Mouse (Mus musculus): ENCODE results near the gene Dtnbp1.
A peak's percentile ranks its signal among the peaks of the same experiment; 100 is the strongest.

Gene Dtnbp1

DNA sequence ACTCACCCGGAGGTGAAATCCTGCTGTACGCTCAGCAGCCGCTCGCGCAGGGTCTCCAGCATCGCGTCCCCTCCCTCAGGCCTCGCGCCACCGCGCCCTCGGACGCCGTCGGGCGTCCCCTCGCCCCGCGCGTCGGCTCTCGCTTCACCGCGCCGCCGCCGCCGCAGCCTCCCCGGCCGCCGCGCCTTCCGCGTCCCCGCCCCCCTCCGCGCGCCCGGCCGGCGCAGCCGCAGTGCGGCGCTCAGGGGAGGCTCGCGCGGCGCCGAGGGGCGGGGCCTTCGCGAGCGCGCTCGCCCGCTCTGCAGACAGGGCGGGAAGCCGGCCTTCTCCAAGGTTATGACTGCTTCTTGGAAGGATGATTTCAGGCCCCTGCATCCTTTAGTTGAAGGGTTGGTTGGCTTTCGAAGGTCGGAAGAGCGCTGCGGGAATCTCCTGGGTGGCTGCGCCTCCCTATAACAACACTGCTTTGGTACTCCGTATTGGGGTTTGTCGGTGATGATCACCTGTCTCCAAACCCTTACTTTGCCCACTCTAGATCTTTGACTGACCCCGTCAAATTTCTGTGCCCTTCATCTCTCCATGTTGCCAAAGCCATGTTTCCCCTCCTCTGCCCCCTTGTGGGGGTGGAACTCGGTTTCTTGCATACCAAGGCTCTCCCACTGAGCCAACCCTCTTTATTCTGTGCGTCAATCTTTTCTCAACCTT lies at the start of gene Dtnbp1:
TSS of gene Dtnbp1 (minus strand) at position 237 of the 705 bp plus-strand sequence.
- DNase-seq (ENCODE audit: low spot score): peak; percentile 81

DNA sequence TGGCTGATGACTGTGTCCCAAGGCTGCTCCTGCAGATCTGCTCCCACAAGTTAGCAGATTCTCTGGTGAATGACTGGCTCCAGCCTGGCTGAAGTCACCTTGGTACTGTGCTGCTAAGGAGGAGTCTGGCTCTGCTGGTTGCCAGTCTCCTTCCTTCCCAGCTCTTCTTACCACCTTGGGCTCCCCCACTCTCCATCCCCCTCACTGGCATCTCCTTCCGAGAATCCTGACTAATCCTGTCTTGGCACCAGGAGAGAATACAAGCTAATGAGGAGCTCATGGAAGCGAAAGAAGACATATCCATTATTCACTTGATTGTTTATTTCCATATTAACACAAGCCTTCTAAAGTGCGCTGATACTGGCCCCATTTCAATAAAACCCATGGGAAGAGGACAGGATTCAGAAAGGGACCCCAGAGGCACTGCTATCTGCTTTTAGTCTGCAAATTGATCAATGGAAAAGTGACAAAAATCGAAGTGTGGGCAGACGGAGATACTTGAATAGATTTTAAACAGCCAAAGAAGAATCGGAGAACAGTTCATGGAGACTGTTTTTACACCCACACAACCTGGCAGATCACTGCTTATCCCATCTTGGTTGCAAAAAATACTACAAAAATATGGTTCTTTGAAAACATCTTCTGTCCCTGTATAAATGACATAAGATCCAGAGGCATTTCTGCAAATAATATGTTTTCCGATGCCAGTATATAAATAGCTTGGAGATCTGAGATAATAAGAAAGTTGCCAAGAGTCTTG lies 47.5 kb upstream of the Dtnbp1 start:
- DNase-seq (ENCODE audit: low spot score): no peak

DNA sequence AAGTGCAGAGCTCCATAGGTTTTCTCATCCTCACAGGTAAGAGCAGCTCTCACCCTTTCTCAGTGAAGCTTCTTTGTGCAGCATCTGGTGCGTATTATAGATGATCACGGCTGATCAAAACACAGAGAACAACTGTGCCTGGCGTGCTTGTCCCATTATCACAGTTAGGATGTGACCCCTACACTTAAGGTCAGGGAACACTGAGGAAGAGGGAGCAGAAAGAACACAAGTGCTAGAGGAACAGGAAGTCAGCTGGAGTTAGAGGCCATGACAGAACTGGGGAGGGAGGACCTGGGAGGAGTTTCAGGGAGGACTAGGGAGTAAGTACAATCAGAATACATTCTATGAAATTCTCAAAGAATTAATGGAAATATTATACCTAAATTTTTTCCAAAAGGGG lies 41.5 kb upstream of the Dtnbp1 start:
- no peak for DNase-seq (ENCODE audit: low spot score)

DNA sequence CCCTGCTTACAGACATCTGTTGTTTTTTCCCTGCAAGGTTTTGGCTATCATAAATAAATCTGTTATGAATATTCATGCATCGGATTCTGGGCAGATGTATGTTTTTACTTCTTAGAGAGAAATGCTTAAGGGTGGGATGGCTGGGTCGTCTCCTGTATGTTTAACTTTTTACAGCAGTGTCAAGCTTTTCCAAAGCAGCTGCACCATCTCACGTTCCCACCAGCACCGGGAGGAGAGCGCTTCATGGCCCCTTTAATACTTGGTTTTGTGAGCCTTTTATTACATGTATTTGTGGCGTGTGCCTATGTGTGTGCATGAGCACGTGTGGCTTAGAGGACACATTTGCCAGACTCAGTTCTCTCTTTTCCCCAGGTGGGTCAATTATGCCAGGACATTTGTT lies 38.8 kb upstream of the Dtnbp1 start:
- no peak for DNase-seq (ENCODE audit: low spot score)

DNA sequence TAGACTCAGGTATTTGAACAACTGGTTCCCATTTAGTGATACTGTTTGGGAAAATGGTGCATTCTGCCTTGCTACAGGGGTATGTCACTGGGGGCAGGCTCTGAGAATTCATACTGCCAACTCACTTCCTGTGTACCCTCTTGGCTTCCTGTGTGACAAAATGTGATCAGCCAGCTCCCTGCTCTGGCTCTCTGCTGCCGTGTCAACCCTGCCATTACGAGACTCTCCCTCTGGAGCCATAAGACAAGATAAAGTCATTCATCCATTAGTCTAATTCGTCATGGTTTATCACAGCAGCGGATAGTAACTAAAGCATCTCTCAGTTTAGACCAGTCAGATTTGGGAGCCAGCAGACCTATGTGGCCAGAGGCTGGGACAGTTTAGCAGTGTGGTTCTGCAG lies 38.2 kb upstream of the Dtnbp1 start:
- DNase-seq (ENCODE audit: low spot score): no peak

DNA sequence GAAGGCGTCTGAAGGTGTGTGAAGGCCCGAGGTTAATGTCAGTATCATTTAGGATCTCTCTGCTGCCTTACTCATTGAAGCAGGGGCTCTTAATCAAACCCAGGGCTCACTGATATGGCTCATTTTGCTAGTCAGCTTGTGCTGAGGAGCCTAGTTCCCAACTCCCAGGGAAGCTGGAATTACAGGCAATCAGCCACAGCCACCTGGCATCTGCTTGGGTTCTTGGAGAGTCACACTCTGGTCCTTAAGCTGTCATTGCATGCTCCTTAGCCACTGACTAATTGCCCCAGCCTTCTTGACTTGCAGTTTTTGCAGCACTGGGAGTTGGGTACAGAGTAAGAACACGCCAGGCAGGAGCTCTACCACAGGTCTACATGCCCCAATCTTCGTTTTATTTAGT lies 34.5 kb upstream of the Dtnbp1 start:
- DNase-seq (ENCODE audit: low spot score): no peak

DNA sequence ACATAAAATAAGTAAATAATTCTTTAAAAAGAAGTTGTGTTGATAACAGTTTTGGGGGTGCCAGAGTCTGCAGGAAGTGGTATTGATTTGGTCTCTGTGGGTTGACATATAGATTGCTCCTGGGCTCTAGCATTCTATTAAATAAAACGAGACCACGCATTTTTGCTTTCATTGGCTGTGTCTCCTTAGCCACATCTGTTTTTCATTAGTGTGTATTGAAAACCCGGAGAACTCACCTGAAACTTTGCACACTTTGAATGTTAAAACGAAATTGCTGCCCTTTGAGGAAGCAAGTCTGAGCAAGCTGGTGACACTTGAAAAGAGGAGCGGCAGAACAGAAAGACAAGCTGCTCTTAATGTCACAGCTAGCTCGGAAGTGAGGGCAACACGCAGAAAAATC lies 32.8 kb upstream of the Dtnbp1 start:
- no peak for DNase-seq (ENCODE audit: low spot score)

DNA sequence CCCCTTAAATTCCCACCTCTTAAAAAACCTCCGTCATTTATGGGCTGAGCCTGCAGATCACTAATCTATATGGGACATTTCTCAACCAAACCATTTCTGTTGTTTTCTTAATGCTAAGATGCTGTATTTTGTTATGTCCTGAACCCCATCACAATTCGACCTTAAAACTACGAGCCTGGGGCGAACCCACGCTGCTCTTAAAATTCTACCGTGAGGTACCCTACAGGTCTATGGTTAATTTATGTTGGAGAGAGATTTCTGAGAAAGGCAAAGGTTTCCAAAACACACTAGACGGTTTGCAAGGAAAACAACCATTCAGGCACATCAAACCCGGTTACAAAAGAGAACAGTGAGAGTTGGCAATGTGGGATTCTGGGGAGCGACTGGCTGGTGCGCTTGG lies 31.4 kb upstream of the Dtnbp1 start:
- DNase-seq (ENCODE audit: low spot score): no peak

DNA sequence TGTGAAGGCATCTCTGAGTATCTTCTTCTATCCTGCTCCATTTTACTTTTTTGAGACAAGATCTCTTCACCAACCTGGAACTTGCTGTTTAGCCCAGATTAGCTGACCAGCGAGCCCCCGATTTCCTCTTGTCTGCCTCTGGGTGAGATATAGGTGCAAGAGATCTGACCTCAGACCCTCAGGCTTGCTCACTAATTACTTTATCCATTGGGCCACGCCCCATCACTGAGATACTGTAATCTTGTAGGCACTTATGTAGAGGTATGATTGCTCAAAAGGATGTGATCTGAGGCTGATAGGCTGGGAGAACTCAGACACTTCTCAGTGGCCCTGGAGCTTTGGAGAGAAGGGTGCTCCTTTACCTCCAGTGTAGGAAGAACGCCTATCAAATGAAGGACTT lies 30.5 kb upstream of the Dtnbp1 start:
- DNase-seq (ENCODE audit: low spot score): no peak

DNA sequence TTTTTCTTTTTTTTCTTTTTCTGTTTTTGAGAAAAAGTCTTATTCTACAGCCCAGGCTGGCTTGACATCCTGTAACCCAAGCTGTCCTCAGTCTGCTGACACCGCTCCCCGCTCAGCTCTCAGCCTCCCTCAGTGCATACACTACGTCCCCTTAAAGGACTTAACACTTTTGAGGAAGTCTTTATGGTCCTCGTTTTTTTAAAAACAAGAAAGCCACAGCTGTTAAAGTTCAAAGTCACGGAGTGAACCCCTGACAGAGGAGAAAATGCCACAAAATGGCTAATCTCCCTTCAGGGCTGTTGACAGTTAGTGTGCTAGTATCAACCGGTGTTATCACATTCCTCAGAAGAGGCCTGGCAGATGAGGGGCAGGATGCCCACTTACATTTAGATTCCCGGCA lies 29.8 kb upstream of the Dtnbp1 start:
- no peak for DNase-seq (ENCODE audit: low spot score)

DNA sequence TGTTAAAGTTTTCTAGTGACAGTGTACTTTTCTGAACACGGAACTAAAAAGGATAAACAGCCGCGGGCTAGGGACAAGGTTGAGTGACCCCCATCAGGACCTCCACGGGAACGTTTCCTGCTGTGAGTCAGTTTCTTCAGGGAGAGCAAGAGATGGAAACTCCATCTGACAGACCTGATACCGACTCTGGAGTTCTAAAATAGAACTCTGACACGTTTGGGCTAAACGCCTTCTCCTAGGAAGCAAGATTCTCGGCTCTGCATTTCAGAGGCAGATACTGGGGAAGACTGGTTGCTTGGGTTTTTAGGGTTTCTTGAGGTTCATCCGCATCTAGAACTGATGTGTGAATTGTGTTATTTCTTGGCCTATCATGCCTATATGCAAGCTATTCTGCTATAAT lies 29.4 kb upstream of the Dtnbp1 start:
- no peak for DNase-seq (ENCODE audit: low spot score)

DNA sequence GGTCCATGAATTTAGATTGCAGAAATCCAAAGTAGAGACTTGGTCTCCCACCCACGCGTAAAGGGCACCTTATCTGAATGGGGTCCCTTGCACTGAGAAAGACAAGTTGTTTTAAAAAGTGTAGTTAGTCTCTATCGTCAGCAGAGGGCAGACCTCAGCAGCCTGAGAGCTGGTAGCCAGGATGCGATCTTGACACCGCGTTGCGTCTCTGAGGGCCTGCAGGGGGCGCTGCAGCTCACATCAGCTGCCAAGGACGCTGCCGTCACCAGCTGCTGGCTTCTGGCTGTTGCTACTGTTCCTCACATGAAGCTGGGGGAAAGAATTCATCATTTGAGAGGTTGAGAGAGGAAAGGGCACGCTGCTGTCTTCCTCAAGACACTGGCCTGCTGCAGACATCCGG lies 28.9 kb upstream of the Dtnbp1 start:
- DNase-seq (ENCODE audit: low spot score): peak; percentile 89

DNA sequence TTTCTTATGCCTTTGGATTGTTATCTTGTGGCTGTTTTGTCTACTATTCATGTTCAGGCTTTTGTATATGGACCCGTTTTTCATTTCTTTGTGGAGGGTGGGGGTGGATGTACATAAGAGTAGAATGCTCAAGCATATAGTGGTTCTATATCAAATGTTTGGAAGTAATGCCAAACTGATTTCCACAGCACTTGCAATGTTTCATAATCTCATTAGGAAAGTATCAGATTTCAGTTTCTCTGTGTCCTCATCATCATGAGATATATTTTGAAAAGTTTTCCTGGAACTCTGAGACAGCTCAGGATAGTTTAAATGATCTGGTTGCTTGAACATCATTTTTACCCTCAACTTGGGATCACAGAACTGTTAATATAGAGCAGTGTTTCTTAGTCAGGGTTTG lies 27.8 kb upstream of the Dtnbp1 start:
- no peak for DNase-seq (ENCODE audit: low spot score)

DNA sequence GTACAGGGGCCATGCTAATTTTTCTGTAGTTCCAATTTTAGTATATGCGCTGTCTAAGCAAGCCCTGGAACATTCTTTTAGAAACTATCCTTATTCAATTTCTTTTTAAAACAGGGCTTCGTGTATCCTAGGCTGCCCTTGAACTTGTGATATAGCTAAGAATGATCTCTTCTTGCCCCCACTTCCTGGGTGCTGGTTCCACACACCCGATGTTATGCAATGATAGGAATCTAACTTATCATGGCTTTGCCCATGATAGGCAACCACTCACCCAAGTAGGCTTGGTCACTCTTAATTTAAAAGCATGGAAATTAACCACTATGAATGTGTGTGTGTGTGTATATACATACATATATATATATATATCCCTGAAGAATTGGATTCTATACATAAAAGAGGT lies 24.3 kb upstream of the Dtnbp1 start:
- DNase-seq (ENCODE audit: low spot score): no peak

DNA sequence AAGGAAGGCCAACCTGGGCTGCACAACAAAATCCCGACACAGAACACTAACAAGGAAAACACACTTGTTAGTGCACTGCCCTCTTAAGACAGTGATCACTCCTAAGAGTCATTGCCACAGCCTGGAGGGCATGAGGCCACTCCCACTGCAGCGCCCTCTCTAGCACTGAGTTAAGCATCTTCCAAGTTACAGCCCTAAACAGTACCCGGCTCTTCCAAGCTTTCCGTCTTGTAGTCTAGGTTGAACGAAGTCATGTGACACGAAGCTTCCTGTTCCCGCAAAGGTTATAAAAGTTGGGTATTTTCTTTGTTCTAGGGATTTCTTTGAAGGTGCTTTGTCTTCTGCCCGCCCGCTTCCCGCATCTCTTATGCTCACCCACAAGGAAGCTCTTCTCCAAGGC lies 22.9 kb upstream of the Dtnbp1 start:
- no peak for DNase-seq (ENCODE audit: low spot score)

DNA sequence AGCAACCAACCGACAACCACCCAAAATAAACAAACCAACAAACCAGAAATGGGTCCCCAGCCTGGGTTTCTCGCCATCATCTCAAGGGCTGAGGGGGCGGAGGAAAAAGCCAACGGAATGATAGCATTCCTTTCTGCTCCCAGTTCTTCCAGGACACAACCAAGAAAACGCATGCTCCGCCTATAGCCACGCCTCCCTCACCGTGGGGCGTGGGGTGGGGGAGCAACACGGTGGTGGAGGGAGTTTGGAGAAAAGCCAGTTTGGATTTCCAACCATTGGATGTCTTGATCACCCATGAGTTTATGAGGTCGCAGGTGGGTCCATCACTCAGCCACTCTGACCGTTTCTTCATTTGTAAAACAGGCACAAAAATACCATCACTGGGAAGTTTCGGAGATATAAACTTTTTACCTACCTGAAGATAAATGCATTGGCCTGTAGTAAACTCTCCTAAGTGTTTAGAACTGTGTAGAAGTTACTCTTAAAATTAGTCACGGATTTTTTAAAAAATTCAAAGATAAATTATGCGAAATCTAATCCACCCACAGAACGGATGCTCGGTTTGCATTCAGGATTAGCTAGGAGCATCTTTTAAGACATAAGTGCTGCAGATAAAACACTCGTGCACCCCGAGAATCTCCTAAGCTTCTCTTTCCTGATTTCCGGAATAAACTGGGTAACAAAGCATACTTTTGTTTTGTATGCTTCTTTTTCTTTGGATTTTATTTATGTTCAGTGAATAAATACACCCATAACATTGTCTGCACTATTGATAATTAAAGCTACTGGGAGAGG lies 21.6 kb upstream of the Dtnbp1 start:
- no peak for DNase-seq (ENCODE audit: low spot score)

DNA sequence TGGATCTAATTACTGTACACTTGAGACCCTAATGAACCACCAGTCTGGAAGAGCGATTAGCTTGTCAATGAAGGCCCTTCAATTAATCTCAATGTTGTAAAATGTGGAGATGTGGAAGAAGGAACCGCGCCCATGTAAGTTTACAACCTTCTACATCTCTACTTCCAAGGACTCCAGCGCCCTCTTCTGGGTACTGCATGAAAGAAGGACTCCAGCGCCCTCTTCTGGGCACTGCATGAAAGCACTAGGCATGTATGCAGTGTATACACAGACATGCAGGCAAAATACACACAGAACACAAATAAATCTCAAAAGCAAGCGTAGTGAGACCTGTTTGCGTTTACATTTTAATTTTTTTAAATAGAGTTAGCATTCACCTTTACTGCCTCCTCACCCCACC lies 6.2 kb upstream of the Dtnbp1 start:
- DNase-seq (ENCODE audit: low spot score): no peak

DNA sequence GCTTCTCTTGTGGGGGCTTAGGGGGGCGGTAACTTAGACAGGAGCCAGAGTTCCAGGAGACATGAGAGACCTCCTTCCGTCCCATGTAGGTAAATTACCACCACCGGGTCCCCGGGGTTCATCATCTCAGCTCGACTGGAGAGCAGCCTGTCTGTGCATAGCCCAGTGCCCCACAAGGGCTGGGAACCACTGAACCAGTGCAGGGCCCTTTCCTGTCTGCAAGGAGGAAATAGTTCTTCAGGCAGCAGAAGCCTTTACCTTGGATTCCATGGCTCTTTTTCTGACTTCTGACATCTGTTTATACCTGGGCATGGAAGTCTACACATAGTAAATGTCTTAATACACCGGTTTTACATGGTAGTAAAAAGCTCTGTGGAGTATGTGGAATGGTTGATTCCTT lies 5.8 kb upstream of the Dtnbp1 start:
- DNase-seq (ENCODE audit: low spot score): no peak

DNA sequence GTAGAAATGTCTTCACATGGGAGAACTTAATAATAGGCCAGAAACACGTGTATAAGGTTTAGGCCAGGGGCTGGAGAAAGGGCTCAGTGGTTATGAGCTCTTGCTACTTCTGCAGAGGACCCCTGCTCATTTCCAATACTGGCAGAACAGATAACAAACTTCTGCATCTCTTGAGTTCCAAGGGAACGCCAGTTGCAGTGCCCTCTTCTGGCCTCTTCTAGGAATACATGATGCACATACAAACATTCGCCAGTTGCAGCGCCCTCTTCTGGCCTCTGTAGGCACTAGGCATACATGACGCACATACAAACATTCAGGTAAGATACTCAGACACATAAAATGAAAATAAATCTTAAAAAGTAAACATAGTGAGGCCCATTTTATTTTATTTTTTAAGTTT lies 4.5 kb upstream of the Dtnbp1 start:
- no peak for DNase-seq (ENCODE audit: low spot score)

DNA sequence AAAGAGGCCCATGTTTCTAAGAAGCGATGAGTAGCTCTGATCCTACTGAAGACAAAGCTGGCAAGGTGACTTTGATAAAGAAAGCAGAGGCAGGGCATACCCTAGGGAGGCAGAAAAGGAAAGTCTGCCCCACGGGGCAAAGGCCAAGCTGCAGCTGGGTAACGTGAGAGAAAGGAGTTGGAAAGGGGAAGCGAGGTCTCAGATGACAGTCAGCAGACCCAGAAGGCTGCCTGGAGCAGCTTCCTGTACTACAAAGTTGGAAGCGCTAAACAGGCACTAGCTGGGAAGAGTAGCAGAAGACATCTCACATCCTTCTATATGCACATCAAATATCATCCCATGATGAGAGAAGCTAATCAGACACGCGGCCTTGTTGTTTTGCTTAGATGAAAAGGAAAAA lies 3.9 kb upstream of the Dtnbp1 start:
- DNase-seq (ENCODE audit: low spot score): no peak

DNA sequence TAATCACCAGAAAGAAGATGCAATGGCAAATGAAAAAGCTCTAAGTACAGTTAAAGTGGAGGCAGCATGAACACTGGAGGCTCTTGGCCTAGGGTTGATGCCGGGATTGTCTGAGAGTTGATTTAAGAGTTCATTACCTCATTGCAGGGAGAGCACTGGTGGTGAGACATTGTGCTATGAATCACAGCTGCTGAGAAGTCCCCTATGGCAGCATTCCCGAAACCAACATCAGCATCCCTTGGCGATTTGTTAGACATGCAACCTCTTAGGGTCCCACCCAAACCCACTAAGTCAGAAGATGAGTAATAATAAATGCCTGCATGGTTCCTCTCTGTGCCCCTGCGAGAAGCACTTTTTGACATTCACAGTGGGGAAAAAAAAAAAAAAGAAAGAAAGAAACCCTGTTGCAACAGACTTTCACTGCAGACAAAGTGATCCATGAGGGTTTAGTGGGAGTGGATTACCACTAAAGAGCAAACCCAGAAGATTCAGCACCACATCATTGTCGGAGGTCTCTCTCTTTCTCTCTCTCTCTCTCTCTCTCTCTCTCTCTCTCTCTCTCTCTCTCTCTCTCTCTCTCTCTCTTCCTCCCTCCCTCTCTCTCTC lies 3.1 kb upstream of the Dtnbp1 start:
- DNase-seq (ENCODE audit: low spot score): no peak

DNA sequence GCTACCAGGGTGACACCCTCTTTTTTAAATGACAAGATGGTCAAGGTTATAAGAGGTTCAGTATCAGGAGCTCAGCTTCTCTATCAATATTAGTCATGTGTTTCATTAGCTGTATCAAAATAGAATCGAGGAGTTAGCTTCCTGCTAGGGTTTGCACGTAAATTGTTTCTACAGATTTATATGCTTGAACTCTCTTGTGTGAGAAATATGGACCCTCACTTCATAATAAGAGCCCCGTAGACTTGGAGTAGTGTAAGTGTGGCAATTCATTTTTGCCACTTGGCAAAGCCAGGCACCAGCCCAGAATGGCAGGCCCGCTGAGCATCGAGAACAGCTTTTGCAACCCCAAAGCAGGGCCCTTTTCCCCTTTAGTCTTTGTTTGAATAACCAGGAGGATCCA lies 1.1 kb upstream of the Dtnbp1 start:
- DNase-seq (ENCODE audit: low spot score): no peak

Measured in urinary bladder, postnatal 25 days (tissue).